Mouse (Mus musculus) ovary, adult 18-20 months (tissue): ENCODE measurements around the gene Gm12569.

Experiments
- DNase-seq: peaks from one replicate; pipeline ENCODE4 v3.0.0; 2022; ENCODE audit warnings: low spot score, mixed read lengths

Gene Gm12569

DNA sequence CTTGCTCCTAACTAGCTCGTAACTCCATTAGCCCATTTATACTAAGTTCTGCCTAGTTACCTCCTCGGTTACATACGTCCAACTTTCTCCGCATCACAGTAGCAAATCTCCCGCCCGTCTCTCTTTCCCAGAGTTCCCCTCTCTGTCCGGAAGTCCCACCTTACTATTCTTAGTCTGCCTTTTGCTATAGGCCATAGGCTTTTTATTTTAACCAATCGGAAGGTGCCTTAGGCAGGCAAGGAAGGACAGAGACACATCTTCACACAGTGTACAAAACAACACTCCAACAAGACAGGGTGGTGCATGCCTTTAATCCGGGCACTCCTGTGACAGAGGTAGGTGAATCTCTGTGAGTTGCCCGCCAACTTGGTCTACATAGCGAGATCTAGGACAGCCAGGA lies at the start of gene Gm12569:
Gene Gm12569, plus strand, starts transcription at position 166 of the 400 bp plus-strand sequence.
- no peak for DNase-seq

GRCm38 (mm10) chr11:51202726-51203125 lies 17.5 kb upstream of the Gm12569 start:
- no peak for DNase-seq

GRCm38 (mm10) chr11:51207758-51208157 lies 12.5 kb upstream of the Gm12569 start:
- no peak for DNase-seq

GRCm38 (mm10) chr11:51211426-51211825 lies 8.8 kb upstream of the Gm12569 start:
- no peak for DNase-seq

DNA sequence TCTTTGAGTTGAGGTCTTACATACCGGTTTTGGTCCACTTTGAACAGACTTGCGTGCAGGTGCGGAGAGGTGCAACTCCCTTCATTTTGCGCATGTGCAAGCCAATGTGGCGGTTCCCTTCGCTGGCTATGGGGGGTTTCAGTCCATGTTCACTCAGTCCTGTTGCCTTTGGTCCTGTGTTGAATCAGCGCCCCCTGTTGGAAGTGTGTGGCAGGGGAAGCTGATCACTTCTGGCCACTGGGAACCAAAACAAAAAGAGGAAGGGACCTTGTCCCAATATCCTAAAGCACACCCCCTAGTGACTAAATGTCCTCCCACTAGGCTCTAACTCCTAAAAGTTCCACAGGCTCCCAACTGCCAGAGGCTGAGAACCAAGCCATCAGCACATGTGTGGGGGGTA lies 6.3 kb upstream of the Gm12569 start:
- DNase-seq = no peak

DNA sequence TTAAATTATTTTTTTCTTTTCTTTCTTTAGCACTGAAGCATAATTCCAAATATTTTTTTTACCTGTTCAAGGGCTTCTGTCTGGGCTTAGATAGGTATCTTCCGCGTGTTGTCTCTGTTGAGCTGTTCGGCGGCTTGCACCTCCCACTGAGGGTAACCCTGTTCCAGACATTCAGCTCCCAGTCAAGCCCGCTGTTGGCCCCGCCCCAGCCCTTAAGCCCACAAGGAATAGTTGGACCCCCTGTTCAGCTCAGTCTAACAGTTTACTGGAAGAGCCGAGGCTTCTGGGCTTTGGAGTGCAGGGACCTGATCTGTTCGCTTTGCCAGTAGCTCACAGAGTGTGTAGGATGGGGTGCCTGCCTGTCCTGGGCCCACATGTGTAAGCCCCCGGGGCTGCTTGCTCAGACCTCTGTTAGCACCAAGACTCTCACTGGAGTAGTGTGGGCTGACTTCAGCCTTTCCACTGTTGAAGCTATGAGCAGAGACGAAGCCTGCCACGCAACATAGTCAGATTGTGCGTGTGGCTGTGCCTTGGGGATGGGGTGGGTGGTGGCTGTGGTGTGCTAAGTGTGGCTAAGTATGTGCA lies 785 bp upstream of the Gm12569 start:
- no peak for DNase-seq

DNA sequence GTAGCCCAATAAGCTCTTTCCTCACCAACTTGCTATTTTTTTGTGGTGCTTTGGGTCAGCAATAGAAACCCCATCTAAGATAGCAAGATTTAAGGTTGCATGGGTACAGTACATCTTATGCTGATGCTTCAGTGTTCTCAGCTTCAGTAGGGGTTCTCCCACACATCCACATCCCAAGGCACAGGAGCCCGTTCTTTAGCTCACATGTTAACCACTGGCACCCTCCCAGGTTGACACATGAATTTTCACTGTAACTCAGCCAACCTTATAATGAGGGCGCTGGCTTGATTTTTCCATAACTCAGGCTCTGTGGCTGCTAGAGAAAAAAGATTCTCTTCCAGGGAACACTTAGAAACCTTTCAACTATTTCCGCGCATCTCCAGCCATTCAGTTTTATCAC lies 6.8 kb downstream of the Gm12569 start:
- no peak for DNase-seq

DNA sequence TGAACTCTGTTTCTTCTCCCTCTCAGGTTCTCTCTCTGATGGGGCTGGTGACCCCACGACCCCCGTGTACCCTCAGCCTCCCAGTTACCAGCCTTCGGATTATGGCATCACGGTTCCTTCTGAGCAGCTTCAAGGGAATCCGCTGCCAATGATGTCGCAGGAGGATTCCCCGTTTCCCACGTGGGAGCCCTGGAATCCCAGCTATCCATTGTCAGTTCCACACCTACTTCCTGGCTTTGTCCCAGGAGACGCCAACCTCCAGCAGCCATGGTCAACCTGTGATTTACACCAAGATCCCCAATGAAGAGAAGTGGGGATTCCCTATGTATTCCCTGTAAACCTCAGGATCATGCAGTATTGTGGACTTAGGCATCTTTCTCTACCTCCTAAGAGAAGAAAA lies 14.4 kb downstream of the Gm12569 start:
- DNase-seq = no peak

GRCm38 (mm10) chr11:51242897-51243296 lies 22.6 kb downstream of the Gm12569 start:
- DNase-seq = no peak

DNA sequence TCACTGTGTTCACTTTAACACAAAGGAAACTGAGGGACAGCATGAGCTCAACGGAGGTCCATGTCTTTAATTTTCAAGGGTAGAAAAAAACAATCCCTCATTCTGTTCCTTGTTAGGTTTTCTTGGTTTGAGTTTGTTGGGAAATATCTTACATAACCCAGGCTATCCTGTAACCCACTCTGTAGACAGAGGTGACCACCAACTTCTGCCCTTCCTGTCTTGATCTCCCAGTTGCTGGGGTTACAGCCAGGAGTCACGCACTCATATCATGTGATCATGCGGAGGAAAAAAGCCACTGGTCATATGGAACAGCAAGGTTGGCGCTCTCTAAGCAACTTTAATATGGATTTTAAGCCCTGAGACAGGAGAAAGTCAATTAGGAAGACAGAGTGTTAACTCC lies 36.7 kb downstream of the Gm12569 start:
- no peak for DNase-seq

- DNase-seq = no peak
Observed at GRCm38 (mm10) chr11:51261680-51262219, 41.5 kb downstream of the Gm12569 start, which contains the start of gene Clk4. TSS of gene Clk4 (plus strand) at chr11:51261730.

GRCm38 (mm10) chr11:51262342-51263285 lies 42.3 kb downstream of the Gm12569 start, which contains the start of gene BC049762:
TSS of gene BC049762 (minus strand) at chr11:51263046.
- peak; percentile 97 for DNase-seq

- DNase-seq = peak; percentile 21
Observed at GRCm38 (mm10) chr11:51263286-51263831, 43.1 kb downstream of the Gm12569 start.

DNA sequence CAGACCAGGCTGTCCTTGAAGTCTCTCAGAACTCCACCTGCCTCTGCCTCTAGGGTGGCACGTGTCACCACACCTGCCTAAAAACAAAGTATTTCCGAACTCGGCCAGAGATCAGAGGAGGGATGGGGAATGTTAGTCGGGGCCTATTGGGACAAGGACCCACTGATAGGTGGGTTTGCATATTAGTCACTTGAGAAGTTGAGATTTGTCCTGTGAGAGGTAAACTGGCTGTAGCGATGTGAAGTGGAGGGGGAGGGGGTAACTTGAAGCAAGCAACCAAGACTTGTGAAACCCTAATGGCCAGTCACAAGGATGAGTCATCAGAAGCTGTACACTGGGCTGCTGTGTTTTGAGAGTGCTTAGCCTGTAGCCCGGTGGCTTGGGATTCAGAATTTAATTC lies 44.1 kb downstream of the Gm12569 start:
- no peak for DNase-seq

DNA sequence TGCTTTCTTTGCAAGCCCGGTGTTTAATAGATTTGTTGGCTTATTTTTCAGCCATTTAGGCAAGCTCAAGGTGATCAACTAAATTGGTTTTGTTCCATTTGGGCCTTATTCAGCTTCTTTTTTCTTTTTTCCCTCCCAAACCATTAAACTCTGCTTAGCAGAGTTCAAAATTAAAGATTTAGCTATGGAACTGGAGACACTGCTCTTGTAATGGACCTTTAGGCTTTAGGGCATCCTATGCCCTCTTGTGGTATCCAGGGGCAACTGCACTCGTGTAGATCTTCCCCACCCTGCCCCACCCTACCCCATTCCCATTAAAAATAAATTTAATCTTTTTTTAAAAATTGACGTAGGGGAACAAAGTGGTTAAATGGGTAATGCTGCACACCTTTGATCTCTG lies 45.1 kb downstream of the Gm12569 start:
- no peak for DNase-seq

- no peak for DNase-seq
Observed at GRCm38 (mm10) chr11:51274418-51274817, 54.1 kb downstream of the Gm12569 start.
